Mouse (Mus musculus) stomach, postnatal 0 days (tissue): ENCODE measurements around the gene Gm17657.

Experiments used
- CTCF ChIP-seq: IDR thresholded peaks from 2 replicates; pipeline ENCODE4 v1.5.1; 2016; ENCODE audit warnings: antibody characterized with exemption, low read depth, mild to moderate bottlenecking, moderate library complexity
- EP300 ChIP-seq: optimal IDR thresholded peaks from 2 replicates; pipeline ENCODE3; 2016; ENCODE audit warnings: antibody characterized with exemption

- no peak for TF ChIP-seq CTCF
- TF ChIP-seq EP300: no peak
These were observed 53.0 kb downstream of the Gm17657 start for GRCm38 (mm10) chr17:29496211-29497070.
